Mouse (Mus musculus) ovary, adult 18-20 months (tissue): Measurements from ENCODE around the gene Kctd8.

Experiments
- DNase-seq: peaks from one replicate; pipeline ENCODE4 v3.0.0; 2022; ENCODE audit warnings: low spot score, mixed read lengths

Kctd8 gene

DNA sequence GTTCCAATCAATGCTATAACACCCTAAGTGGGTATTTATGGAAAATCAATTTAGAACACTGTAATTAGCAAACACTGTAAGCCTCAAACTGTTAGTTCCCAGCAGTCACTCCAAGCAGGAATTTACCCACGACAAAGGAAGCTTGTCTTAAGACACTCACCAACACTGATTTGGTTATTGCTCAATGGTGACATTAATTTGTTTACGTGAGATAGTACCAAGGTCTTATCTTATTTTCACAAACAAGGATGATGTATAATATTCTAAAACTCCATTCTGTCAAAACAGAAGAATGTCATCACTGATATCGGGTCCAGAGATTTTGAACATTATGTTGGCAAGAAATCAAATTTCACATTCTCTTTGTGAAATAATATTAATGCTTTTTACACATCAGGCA, 185.0 kb downstream of the Kctd8 start:
- no peak for DNase-seq

DNA sequence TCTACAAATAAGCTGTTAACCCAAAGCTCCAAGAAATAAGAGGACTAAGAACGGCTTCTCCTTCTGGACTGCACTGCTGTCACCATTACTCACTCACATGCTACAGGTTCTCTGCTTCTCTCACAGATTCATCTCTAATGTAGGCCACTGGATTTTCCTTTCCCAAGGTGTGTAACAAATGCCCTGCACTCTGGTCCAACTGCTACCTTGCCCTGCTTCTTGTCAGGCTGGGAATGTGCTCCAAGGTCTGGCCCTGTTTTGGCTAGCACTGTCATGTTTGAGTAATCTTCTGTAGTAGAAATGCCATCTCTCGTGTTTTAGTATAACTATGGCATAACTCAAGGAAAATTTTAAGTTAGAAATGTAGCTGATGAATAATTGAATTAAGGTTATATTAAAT, 195.7 kb downstream of the Kctd8 start:
- DNase-seq = no peak

DNA sequence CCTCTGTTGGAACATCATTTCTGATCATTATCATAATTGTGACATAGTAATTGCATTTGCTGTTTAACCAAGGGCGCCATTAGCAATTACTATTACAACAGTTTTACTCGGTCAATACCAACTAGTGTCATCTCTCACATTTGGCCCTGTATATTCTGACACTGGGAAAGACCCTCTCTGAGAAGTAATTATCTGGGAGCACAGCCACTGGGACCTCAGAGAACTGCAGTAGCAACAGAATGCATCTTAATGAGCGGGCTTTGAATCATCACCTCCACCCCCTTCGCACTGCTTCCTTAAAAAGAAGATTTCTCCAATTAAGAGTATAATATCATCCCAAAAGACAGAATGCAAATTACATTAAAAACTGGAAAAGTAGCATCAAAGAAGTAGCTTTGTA, 200.4 kb downstream of the Kctd8 start:
- no peak for DNase-seq

DNA sequence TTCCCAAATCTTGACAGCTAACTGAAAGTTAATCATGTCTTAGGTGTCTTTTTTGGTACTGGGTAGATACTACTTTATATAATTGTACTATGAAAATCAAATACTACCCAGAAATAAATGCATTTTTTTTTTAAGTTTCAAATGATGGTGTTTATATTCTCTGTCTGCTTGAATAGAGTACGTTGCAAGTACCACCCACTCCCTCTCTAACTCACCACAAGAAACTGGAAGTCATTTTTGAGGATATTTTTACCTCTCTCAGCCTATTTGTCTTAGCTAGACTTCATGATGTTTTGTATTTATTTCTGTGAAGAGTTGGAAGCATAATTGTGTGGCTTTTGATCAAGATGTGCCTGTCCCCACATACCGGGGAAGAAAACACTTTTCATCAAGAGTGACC, 232.8 kb downstream of the Kctd8 start:
- no peak for DNase-seq

DNA sequence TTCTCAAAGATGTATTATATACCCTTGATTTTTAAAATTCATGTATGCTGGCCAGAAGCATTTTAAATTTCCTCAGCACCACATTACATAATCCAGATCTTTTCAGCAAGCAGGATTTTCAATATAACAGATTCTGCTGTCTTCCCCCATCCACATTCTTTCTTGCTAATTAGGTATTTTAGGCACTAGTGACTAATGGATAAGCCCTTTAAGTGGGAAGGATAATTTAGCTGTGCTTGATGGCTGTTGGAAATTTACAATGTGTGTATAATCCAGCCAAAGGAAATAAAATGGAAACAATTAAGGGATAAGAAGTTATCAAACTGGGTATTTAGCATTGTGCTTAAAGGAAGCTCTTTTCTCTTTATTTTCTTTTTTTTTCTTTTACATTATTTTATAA, 252.6 kb downstream of the Kctd8 start:
- DNase-seq = no peak
